Mouse (Mus musculus) intestine, embryonic 14.5 days (tissue): ENCODE results near the gene Pank2. TPM values are rescaled to one million over a fixed set of nuclear protein-coding genes. Genes with fewer than 3 reads are reported as not detected.
A peak's percentile ranks its signal among the peaks of the same experiment; 100 is the strongest.

Experiments
- ATAC-seq: fragments of 200-750 bp; cut with Nextera tagmentation; replicated peaks from 2 replicates; pipeline ENCODE4 v1.8.0; 2017; ENCODE audit warnings: low read depth, moderate number of reproducible peaks, moderate TSS enrichment, moderate library complexity; ENCODE audit not compliant: low FRiP score, low TSS enrichment
- DNase-seq: peaks from one replicate; pipeline ENCODE4 v3.0.0-alpha.2; 2018; ENCODE audit warnings: low spot score
- H3K27ac ChIP-seq: fragments of 300-500 bp; sonication (generic); 2 replicates; pipeline ENCODE4 v1.5.1; 2014; ENCODE audit warnings: low read depth, mild to moderate bottlenecking, control low read depth
- H3K27me3 ChIP-seq: fragments of 300-500 bp; sonication (generic); replicated peaks from 2 replicates; pipeline ENCODE4 v1.6.1; 2014; ENCODE audit warnings: low read length, control low read depth; ENCODE audit not compliant: control insufficient read depth, insufficient read depth
- H3K36me3 ChIP-seq: fragments of 300-500 bp; sonication (generic); 2 replicates; pipeline ENCODE4 v1.6.1; 2014; ENCODE audit warnings: low read length, control low read depth; ENCODE audit not compliant: control insufficient read depth, insufficient read depth
- H3K4me1 ChIP-seq: fragments of 300-500 bp; sonication (generic); replicated peaks from 2 replicates; pipeline ENCODE4 v1.6.1; 2014; ENCODE audit warnings: low read length, control low read depth, mixed read lengths; ENCODE audit not compliant: control insufficient read depth, insufficient read depth
- H3K4me2 ChIP-seq: fragments of 300-500 bp; sonication (generic); 2 replicates; pipeline ENCODE4 v1.6.1; 2014; ENCODE audit warnings: low read length
- H3K4me3 ChIP-seq: fragments of 300-500 bp; sonication (generic); 2 replicates; pipeline ENCODE4 v1.5.1; 2014; ENCODE audit warnings: low read depth, low read length, control low read depth, mixed read lengths
- H3K9ac ChIP-seq: fragments of 300-500 bp; sonication (generic); 2 replicates; pipeline ENCODE4 v1.6.1; 2014; ENCODE audit warnings: mild to moderate bottlenecking, low read length
- H3K9me3 ChIP-seq: fragments of 300-500 bp; sonication (generic); 2 replicates; pipeline ENCODE4 v1.6.1; 2016; ENCODE audit warnings: low read length, control low read depth; ENCODE audit not compliant: control insufficient read depth
- WGBS: fragments of 180-500 bp; shearing (Covaris S2); extraction: QIAGEN DNeasy Blood & Tissue Kit; methylation state at CpG from one replicate; pipeline ENCODE4 v1.1.7; 2014; 5-methylcytosine and 5-hydroxymethylcytosine counted together
- polyA plus RNA-seq: library from polyadenylated mRNA; unstranded; fragments of >200 nt; fragmentation: Nextera tagmentation; extraction: Ambion mirVana; gene quantifications from 2 replicates; pipeline ENCODE4 v1.2.1, GENCODE M21; 2014

Gene Pank2
- polyA plus RNA-seq, 1 experiment from 2014 or later = 37.6 TPM

- WGBS = 14% methylated on average over 7 of the region's 7 CpGs
- peak overlapping the region; percentile 25; the same call in 1 of the 2 replicates for H3K4me2 ChIP-seq
These were observed 8.5 kb upstream of the Pank2 start for GRCm38 (mm10) chr2:131253681-131254328.

GRCm38 (mm10) chr2:131254329-131254713 lies 8.0 kb upstream of the Pank2 start:
- Histone ChIP-seq H3K4me1 (peaks cover 24% of the 10 kb centered on the region), H3K27ac (peak overlapping the region; percentile 75), H3K27me3 (no peaks in the 10 kb centered on the region), H3K4me2 (peak overlapping the region; percentile 25; the same call in 1 of the 2 replicates), H3K4me3 (0 out of 2 replicates have a peak overlapping the region, but pooled peaks have one; percentile 3), H3K9ac (no peak overlapping the region), H3K36me3 (no peaks in the 10 kb centered on the region), H3K9me3 (no peaks in the 10 kb centered on the region)
- WGBS = 29% methylated on average over 2 of the region's 2 CpGs
- no peak for ATAC-seq
- no peak for DNase-seq

More at GRCm38 (mm10) chr2:131253681-131254328, 8.5 kb upstream of the Pank2 start:
- Histone ChIP-seq H3K4me1 (peaks cover 24% of the 10 kb centered on the region), H3K4me3 (0 out of 2 replicates have a peak overlapping the region, but pooled peaks have one; percentile 3), H3K36me3 (no peaks in the 10 kb centered on the region), H3K27ac (peak overlapping the region; percentile 75), H3K9ac (no peak overlapping the region), H3K9me3 (no peaks in the 10 kb centered on the region), H3K27me3 (no peaks in the 10 kb centered on the region)
- DNase-seq (peak; percentile 69), ATAC-seq (peak; percentile 76)

GRCm38 (mm10) chr2:131255738-131256137 lies 6.6 kb upstream of the Pank2 start:
- Histone ChIP-seq H3K4me3 (no peak overlapping the region), H3K4me1 (peaks cover 28% of the 10 kb centered on the region), H3K9me3 (no peaks in the 10 kb centered on the region), H3K27ac (no peak overlapping the region), H3K36me3 (no peaks in the 10 kb centered on the region), H3K4me2 (no peak overlapping the region), H3K27me3 (no peaks in the 10 kb centered on the region), H3K9ac (no peak overlapping the region)
- ATAC-seq (no peak), DNase-seq (no peak)
- WGBS = 57% methylated on average over 3 of the region's 3 CpGs

GRCm38 (mm10) chr2:131258693-131259092 lies 3.6 kb upstream of the Pank2 start:
- H3K4me1 ChIP-seq = peaks cover 25% of the 10 kb centered on the region
- H3K27ac ChIP-seq = no peak overlapping the region
- no peak overlapping the region for H3K4me2 ChIP-seq
- DNase-seq (no peak), ATAC-seq (no peak)
- H3K9me3 ChIP-seq = no peaks in the 10 kb centered on the region
- no peak overlapping the region for H3K4me3 ChIP-seq
- no peak overlapping the region for H3K9ac ChIP-seq
- no peaks in the 10 kb centered on the region for H3K36me3 ChIP-seq
- H3K27me3 ChIP-seq = no peaks in the 10 kb centered on the region
- 75% methylated on average over 8 of the region's 8 CpGs for WGBS

- Histone ChIP-seq H3K27ac (peak overlapping the region; percentile 99; the same call in 1 of the 2 replicates), H3K36me3 (no peaks in the 10 kb centered on the region), H3K4me2 (no peak overlapping the region), H3K4me1 (peaks cover 26% of the 10 kb centered on the region), H3K9ac (no peak overlapping the region), H3K27me3 (no peaks in the 10 kb centered on the region), H3K9me3 (no peaks in the 10 kb centered on the region), H3K4me3 (no peak overlapping the region)
- DNase-seq = peak; percentile 52
- WGBS = 32% methylated on average over 9 of the region's 9 CpGs
- no peak for ATAC-seq
These were observed 1.6 kb upstream of the Pank2 start for GRCm38 (mm10) chr2:131260544-131261307.

- Histone ChIP-seq H3K4me2 (peak overlapping the region; percentile 98), H3K4me1 (peaks cover 26% of the 10 kb centered on the region), H3K36me3 (no peaks in the 10 kb centered on the region), H3K9ac (peak overlapping the region; percentile 94), H3K4me3 (peak overlapping the region; percentile 83), H3K27me3 (no peaks in the 10 kb centered on the region), H3K27ac (peak overlapping the region; percentile 99), H3K9me3 (no peaks in the 10 kb centered on the region)
- DNase-seq (peak; percentile 53), ATAC-seq (peak; percentile 77)
- 5% methylated on average over 10 of the region's 10 CpGs for WGBS
These were observed 648 bp upstream of the Pank2 start for GRCm38 (mm10) chr2:131261481-131262212.

- H3K27me3 ChIP-seq = no peaks in the 10 kb centered on the region
- no peaks in the 10 kb centered on the region for H3K9me3 ChIP-seq
- H3K27ac ChIP-seq = peak overlapping the region; percentile 99
- peaks cover 26% of the 10 kb centered on the region for H3K4me1 ChIP-seq
- peak overlapping the region; percentile 98 for H3K4me2 ChIP-seq
- H3K4me3 ChIP-seq = peak overlapping the region; percentile 83
- ATAC-seq (peak; percentile 74), DNase-seq (peak; percentile 78)
- WGBS = under 1% methylated on average over 52 of the region's 59 CpGs
- peak overlapping the region; percentile 94 for H3K9ac ChIP-seq
- no peaks in the 10 kb centered on the region for H3K36me3 ChIP-seq
These were observed 680 bp downstream of the Pank2 start for GRCm38 (mm10) chr2:131262680-131263670.
